In the genomic region with DNA sequence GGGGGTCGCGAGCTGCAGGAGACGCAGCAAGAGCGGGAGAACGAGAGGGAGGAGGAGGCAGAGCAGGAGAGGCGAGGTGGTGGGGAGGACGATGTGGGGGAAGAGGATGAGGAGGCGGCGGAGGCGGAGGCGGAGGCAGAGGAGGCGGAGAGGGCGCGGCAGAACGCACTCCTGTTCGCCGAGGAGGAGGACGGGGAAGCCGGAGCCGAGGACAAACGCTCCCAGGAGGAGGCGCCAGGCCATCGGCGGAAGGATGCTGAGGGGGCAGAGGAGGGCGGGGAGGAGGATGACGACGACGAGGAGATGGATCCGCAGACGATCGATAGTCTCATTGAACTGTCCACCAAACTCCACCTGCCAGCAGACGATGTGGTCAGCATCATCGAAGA, we compare ENCODE assay signal across 9 mouse cellular contexts. TPM values are rescaled to one million over a fixed set of nuclear protein-coding genes. Genes with fewer than 3 reads are reported as not detected.
A peak's percentile ranks its signal among the peaks of the same experiment; 100 is the strongest.
DNase-seq lines count a peak whose midpoint lies in the region; ATAC-seq and TF ChIP-seq lines count a peak whose summit lies in the region.
"Had no signal": no experiment of that assay in that cellular context is flagged by ENCODE, and none has a peak within 500 bp of the region (broad histone marks: within the 10 kb centered on the region; RNA-seq: fewer than 3 reads in every experiment).

No protein-coding gene starts in this region.

- peaks cover 50% of the 10 kb centered on the region for H3K4me1 ChIP-seq in kidney, embryonic 15.5 days
- H3K4me1 ChIP-seq in forebrain, embryonic 10.5 days = peaks cover 50% of the 10 kb centered on the region
- H3K4me1 ChIP-seq in intestine, embryonic 16.5 days (ENCODE audit: control insufficient read depth, insufficient read depth, low read length) = peaks cover 30% of the 10 kb centered on the region
- peaks cover 28% of the 10 kb centered on the region for H3K4me1 ChIP-seq in liver, postnatal 0 days (ENCODE audit: insufficient read depth)

- peaks cover 13% of the 10 kb centered on the region for H3K36me3 ChIP-seq in kidney, embryonic 15.5 days
- peaks cover 22% of the 10 kb centered on the region for H3K36me3 ChIP-seq in forebrain, embryonic 10.5 days (replicated peaks)
- H3K36me3 ChIP-seq in intestine, embryonic 16.5 days (ENCODE audit: control insufficient read depth, insufficient read depth, low read length) = peaks cover under 1% of the 10 kb centered on the region; the same call in 1 of the 2 replicates
- peaks cover 7% of the 10 kb centered on the region for H3K36me3 ChIP-seq in liver, postnatal 0 days (replicated peaks; ENCODE audit: insufficient read depth, low read length)

- H3K9me3 ChIP-seq in kidney, embryonic 15.5 days (replicated peaks) = no peaks in the 10 kb centered on the region
- H3K9me3 ChIP-seq in forebrain, embryonic 10.5 days = no peaks in the 10 kb centered on the region
- H3K9me3 ChIP-seq in intestine, embryonic 16.5 days (ENCODE audit: control insufficient read depth, low read length) = no peaks in the 10 kb centered on the region
- H3K9me3 ChIP-seq in liver, postnatal 0 days (ENCODE audit: low read length) = no peaks in the 10 kb centered on the region

- ATAC-seq in kidney, embryonic 15.5 days (replicated peaks; ENCODE audit: low FRiP score) = no peak
- ATAC-seq in Patski = peak; percentile 2
- no peak for ATAC-seq in intestine, embryonic 16.5 days
- ATAC-seq in liver, postnatal 0 days = no peak

- POLR2A ChIA-PET in Patski (lab: Charles Lee) = interaction anchor here (1.5 kb wide), 1 partner anchor 13 kb away, joined by 7 read pairs; the partner anchor contains the start of gene Ap1s1

- no peak for TF ChIP-seq CTCF in Patski (IDR thresholded peaks at IDR 0.05)
- TF ChIP-seq CTCF in liver, postnatal 0 days (IDR thresholded peaks at IDR 0.05; ENCODE audit: low read depth) = no peak

- under 1% methylated on average over 30 of the region's 33 CpGs for WGBS in kidney, embryonic 15.5 days
- under 1% methylated on average over 33 of the region's 33 CpGs for WGBS in forebrain, embryonic 10.5 days
- under 1% methylated on average over 32 of the region's 33 CpGs for WGBS in intestine, embryonic 16.5 days
- WGBS in liver, postnatal 0 days (ENCODE audit: insufficient replicate concordance) = under 1% methylated on average over 28 of the region's 33 CpGs

- no peak for TF ChIP-seq EP300 in liver, postnatal 0 days (IDR thresholded peaks at IDR 0.05; ENCODE audit: low read depth)

- CTCF ChIA-PET in Patski (lab: Charles Lee) = no interaction called here

- no peak overlapping the region for H3K9ac ChIP-seq in kidney, embryonic 15.5 days
- no peak overlapping the region for H3K9ac ChIP-seq in intestine, embryonic 16.5 days (ENCODE audit: low read depth, low read length)
- H3K9ac ChIP-seq in liver, postnatal 0 days (replicated peaks) = no peak overlapping the region

- in situ Hi-C loops in Patski (cut with MboI; ENCODE audit: low pct_unique_long_range_greater_than_20kb) = loop anchor here (5.0 kb wide), 1 partner anchor 40 kb away; the partner anchor contains the start of gene Serpine1

- peak overlapping the region; percentile 100 for H3K4me2 ChIP-seq in kidney, embryonic 15.5 days
- H3K4me2 ChIP-seq in intestine, embryonic 16.5 days (ENCODE audit: low read depth, low read length) = peak overlapping the region; percentile 97
- H3K4me2 ChIP-seq in liver, postnatal 0 days (ENCODE audit: low read depth, low read length) = peak overlapping the region; percentile 76

- peak overlapping the region; percentile 54 for H3K4me3 ChIP-seq in kidney, embryonic 15.5 days (replicated peaks)
- peak overlapping the region; percentile 61 for H3K4me3 ChIP-seq in forebrain, embryonic 10.5 days
- peak overlapping the region; percentile 44 for H3K4me3 ChIP-seq in intestine, embryonic 16.5 days (ENCODE audit: low read length)
- H3K4me3 ChIP-seq in liver, postnatal 0 days (ENCODE audit: low read depth, low read length) = peak overlapping the region; percentile 39

- peaks cover 56% of the 10 kb centered on the region for H3K27me3 ChIP-seq in kidney, embryonic 15.5 days
- H3K27me3 ChIP-seq in Patski = no peaks in the 10 kb centered on the region
- H3K27me3 ChIP-seq in forebrain, embryonic 10.5 days (ENCODE audit: poor library complexity, severe bottlenecking) = peaks cover 80% of the 10 kb centered on the region
- H3K27me3 ChIP-seq in intestine, embryonic 16.5 days (replicated peaks; ENCODE audit: control insufficient read depth, insufficient read depth, low read length) = peaks cover 46% of the 10 kb centered on the region
- peaks cover 55% of the 10 kb centered on the region for H3K27me3 ChIP-seq in liver, postnatal 0 days (ENCODE audit: insufficient read depth, low read length)

- no peak for DNase-seq in kidney, adult 8-10 months
- no peak for DNase-seq in Patski (ENCODE audit: low read depth, low spot score)
- DNase-seq in forebrain, embryonic 10.5 days (ENCODE audit: extremely low spot score, low spot score) = peak; percentile 47
- DNase-seq in liver, postnatal 0 days = peak; percentile 30
- peak; percentile 51 to 52 for DNase-seq in right cerebral cortex, postnatal 36 days (ENCODE audit: low spot score in 2 of 2)
- DNase-seq in adrenal gland, postnatal 25 days = no peak

- no peak overlapping the region for H3K27ac ChIP-seq in kidney, embryonic 15.5 days
- no peak overlapping the region for H3K27ac ChIP-seq in forebrain, embryonic 10.5 days
- no peak overlapping the region for H3K27ac ChIP-seq in intestine, embryonic 16.5 days (ENCODE audit: low read length)
- no peak overlapping the region for H3K27ac ChIP-seq in liver, postnatal 0 days (ENCODE audit: low read depth)

RNA-seq across cellular contexts. Expression of gene Vgf, which starts 5.8 kb away (rescaled TPM):
- 0.10 and 0.55 TPM in 2 replicates for polyA plus RNA-seq in kidney, embryonic 15.5 days (2015; fragmentation: Nextera tagmentation; extraction: Ambion mirVana)
- polyA plus RNA-seq in Patski (2021) = 0.89 TPM
- polyA plus RNA-seq in forebrain, embryonic 10.5 days (2016; fragmentation: Nextera tagmentation; extraction: Ambion mirVana) = 0.35 TPM in 1 of 2 replicates, not detected in the other
- polyA plus RNA-seq in intestine, embryonic 16.5 days (2015; fragmentation: Nextera tagmentation; extraction: Ambion mirVana) = 0.50 and 0.64 TPM in 2 replicates
- not detected in 2 replicates for polyA plus RNA-seq in liver, postnatal 0 days (2015; fragmentation: Nextera tagmentation; extraction: Ambion mirVana)
- 7.4 and 11.0 TPM in 2 replicates for total RNA-seq in adrenal gland, postnatal 25 days (2021)
- total RNA-seq: common myeloid progenitor, adult 5-6 weeks had no signal

RNA-seq across cellular contexts. Expression of gene Ap1s1, which starts 13.9 kb away (rescaled TPM):
- polyA plus RNA-seq in kidney, embryonic 15.5 days (2015; fragmentation: Nextera tagmentation; extraction: Ambion mirVana) = 181 and 194 TPM in 2 replicates
- 240 TPM for polyA plus RNA-seq in Patski (2021)
- 195 and 198 TPM in 2 replicates for polyA plus RNA-seq in forebrain, embryonic 10.5 days (2016; fragmentation: Nextera tagmentation; extraction: Ambion mirVana)
- 284 and 285 TPM in 2 replicates for polyA plus RNA-seq in intestine, embryonic 16.5 days (2015; fragmentation: Nextera tagmentation; extraction: Ambion mirVana)
- polyA plus RNA-seq in liver, postnatal 0 days (2015; fragmentation: Nextera tagmentation; extraction: Ambion mirVana) = 57.9 and 60.7 TPM in 2 replicates
- total RNA-seq in adrenal gland, postnatal 25 days (2021) = 97.4 and 117 TPM in 2 replicates

RNA-seq across cellular contexts. Expression of gene Serpine1, which starts 40.0 kb away (rescaled TPM):
- polyA plus RNA-seq in kidney, embryonic 15.5 days (2015; fragmentation: Nextera tagmentation; extraction: Ambion mirVana) = 0.45 and 0.48 TPM in 2 replicates
- polyA plus RNA-seq in Patski (2021) = 151 TPM
- 0.10 and 0.17 TPM in 2 replicates for polyA plus RNA-seq in forebrain, embryonic 10.5 days (2016; fragmentation: Nextera tagmentation; extraction: Ambion mirVana)
- polyA plus RNA-seq in intestine, embryonic 16.5 days (2015; fragmentation: Nextera tagmentation; extraction: Ambion mirVana) = 0.24 and 0.29 TPM in 2 replicates
- 0.23 and 0.25 TPM in 2 replicates for polyA plus RNA-seq in liver, postnatal 0 days (2015; fragmentation: Nextera tagmentation; extraction: Ambion mirVana)
- 2.0 and 3.4 TPM in 2 replicates for total RNA-seq in adrenal gland, postnatal 25 days (2021)
- total RNA-seq: common myeloid progenitor, adult 5-6 weeks had no signal

RNA-seq across cellular contexts. Expression of gene Znhit1, which starts 44.2 kb away (rescaled TPM):
- polyA plus RNA-seq in kidney, embryonic 15.5 days (2015; fragmentation: Nextera tagmentation; extraction: Ambion mirVana) = 86.4 and 102 TPM in 2 replicates
- 99.6 TPM for polyA plus RNA-seq in Patski (2021)
- polyA plus RNA-seq in forebrain, embryonic 10.5 days (2016; fragmentation: Nextera tagmentation; extraction: Ambion mirVana) = 102 and 107 TPM in 2 replicates
- polyA plus RNA-seq in intestine, embryonic 16.5 days (2015; fragmentation: Nextera tagmentation; extraction: Ambion mirVana) = 114 and 120 TPM in 2 replicates
- 44.1 and 47.2 TPM in 2 replicates for polyA plus RNA-seq in liver, postnatal 0 days (2015; fragmentation: Nextera tagmentation; extraction: Ambion mirVana)
- 74.8 and 85.9 TPM in 2 replicates for total RNA-seq in adrenal gland, postnatal 25 days (2021)

RNA-seq across cellular contexts. Expression of gene Plod3, which starts 45.2 kb away (rescaled TPM):
- polyA plus RNA-seq in kidney, embryonic 15.5 days (2015; fragmentation: Nextera tagmentation; extraction: Ambion mirVana) = 42.9 and 52.5 TPM in 2 replicates
- polyA plus RNA-seq in Patski (2021) = 202 TPM
- polyA plus RNA-seq in forebrain, embryonic 10.5 days (2016; fragmentation: Nextera tagmentation; extraction: Ambion mirVana) = 35.7 and 40.7 TPM in 2 replicates
- polyA plus RNA-seq in intestine, embryonic 16.5 days (2015; fragmentation: Nextera tagmentation; extraction: Ambion mirVana) = 40.7 and 44.4 TPM in 2 replicates
- polyA plus RNA-seq in liver, postnatal 0 days (2015; fragmentation: Nextera tagmentation; extraction: Ambion mirVana) = 7.6 and 8.8 TPM in 2 replicates
- 66.7 and 90.3 TPM in 2 replicates for total RNA-seq in adrenal gland, postnatal 25 days (2021)

Comparison
In these comparisons a context has a peak if more than half of its experiments do, and no peak if none do; other contexts are left out.
1. DNase-seq: peak in forebrain, embryonic 10.5 days (single experiment), liver, postnatal 0 days (single experiment) and right cerebral cortex, postnatal 36 days (2 of 2); none in kidney, adult 8-10 months (0 of 2), Patski (single experiment) and adrenal gland, postnatal 25 days (single experiment).
2. RNA of gene Serpine1, which starts 40.0 kb away (polyA plus RNA-seq): 151 TPM in Patski (single experiment); 0.45 to 0.48 TPM in kidney, embryonic 15.5 days, 0.24 to 0.29 TPM in intestine, embryonic 16.5 days, 0.23 to 0.25 TPM in liver, postnatal 0 days and 0.10 to 0.17 TPM in forebrain, embryonic 10.5 days; every median in the first group is over 100 times any median in the second.
3. Peak in every context shown above with its lines, with median percentiles within 50 percentile points of each other: H3K4me2 ChIP-seq and H3K4me3 ChIP-seq.